Mouse (Mus musculus) megakaryocyte progenitor cell, adult 5-6 weeks (primary cell): ENCODE measurements around the gene Gpr37. TPM values are rescaled to one million over a fixed set of nuclear protein-coding genes. Genes with fewer than 3 reads are reported as not detected.

Experiments
- ATAC-seq: replicated peaks from 2 replicates; pipeline ENCODE4 v1.8.0; 2016; ENCODE audit warnings: mild to moderate bottlenecking, moderate TSS enrichment, inconsistent platforms; ENCODE audit not compliant: poor library complexity
- total RNA-seq, 2 experiments: library from RNA; stranded (forward) in 1 of 2; stranded (reverse) in 1 of 2; fragments of 157-497, 149-512 nt in 1 of 2; fragments of 200-1000 nt in 1 of 2; gene quantifications; 2 replicates each; pipeline versions ENCODE4 v1.2.3 to v1.2.4; 2015 to 2017

Gpr37 gene
- total RNA-seq (2015): not detected in 2 replicates
- not detected in 2 replicates for total RNA-seq (2017)

DNA sequence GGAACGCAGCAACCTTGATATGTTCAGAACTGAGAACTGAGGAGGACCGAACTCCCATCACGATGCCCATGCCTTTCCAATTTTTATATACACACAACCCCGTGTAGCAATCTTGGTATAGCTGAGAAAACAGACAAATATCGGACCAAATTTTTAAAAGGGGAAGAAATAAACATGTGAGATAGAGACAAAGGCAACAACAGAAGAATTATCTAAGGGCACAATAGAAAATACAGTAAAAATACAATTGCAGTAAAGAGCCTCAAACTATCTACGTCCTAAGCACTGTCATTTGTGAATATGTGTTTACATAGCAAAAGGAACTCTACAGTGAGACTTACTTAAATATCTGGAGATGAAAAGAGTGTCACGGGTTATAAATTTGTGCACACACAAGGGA is at the start of gene Gpr37:
Gene Gpr37 (minus strand): TSS at position 101 of the 400 bp plus-strand sequence.
- ATAC-seq: no peak

DNA sequence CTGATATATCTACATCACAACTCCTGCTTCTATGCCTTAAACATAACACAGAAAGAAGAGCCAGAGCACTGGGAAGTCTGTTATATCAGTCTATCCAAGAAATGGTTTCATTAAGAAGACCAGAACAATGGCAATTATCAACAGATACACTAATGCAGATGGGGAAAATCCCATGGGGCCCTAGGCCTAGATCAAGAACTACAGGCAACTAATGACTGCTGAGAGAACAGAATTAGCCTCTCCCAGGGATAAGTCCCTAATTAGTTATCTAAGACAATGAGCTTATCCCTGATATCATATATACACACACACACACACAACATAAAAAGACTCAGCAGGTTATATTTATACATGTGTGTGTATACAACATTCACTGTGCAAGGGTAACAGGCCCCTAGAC is 46.0 kb upstream of the Gpr37 start:
- ATAC-seq: no peak

GRCm38 (mm10) chr6:25726560-25726959 is 36.0 kb upstream of the Gpr37 start:
- no peak for ATAC-seq

- ATAC-seq: no peak
Observed at GRCm38 (mm10) chr6:25710601-25711000, 20.1 kb upstream of the Gpr37 start.

- no peak for ATAC-seq
Observed at GRCm38 (mm10) chr6:25709250-25709895, 18.8 kb upstream of the Gpr37 start.

DNA sequence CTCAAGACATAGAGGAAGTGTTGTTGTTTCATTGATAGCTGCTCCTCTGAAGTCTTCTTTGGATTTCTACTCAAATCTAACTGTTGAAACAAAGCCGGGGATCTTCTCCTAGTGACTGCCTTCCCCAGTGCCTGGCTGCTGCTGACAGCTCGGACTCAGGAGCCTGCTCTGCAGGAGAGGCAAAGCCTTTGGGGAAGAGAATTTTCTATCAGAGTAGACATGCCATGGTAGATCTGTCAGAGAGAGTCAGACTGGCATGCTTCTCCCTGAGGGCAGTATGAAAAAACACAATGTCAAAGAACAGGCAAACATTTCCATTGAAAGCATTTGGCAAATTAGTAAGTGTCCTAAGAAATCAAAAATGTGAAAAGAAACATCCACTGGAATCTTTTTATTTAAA is 9.4 kb upstream of the Gpr37 start:
- ATAC-seq: no peak

DNA sequence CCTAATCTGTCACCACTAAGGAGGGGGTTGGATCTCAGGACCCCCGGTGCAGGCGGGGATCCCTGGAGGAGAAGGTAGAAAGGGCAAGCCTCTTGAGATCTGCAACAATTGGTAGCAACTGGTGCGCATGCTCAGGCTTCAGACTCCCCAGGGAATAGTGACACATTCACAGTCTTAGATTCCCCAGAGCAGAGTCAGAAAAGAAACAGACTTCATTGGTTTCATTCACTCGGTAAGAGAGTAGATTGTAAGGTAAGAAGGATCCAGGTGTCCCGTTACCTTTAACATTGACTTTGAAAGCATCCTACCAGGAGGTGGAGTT is 284 bp downstream of the Gpr37 start:
- ATAC-seq: peak; percentile 11; the same call in 1 of the 2 replicates

DNA sequence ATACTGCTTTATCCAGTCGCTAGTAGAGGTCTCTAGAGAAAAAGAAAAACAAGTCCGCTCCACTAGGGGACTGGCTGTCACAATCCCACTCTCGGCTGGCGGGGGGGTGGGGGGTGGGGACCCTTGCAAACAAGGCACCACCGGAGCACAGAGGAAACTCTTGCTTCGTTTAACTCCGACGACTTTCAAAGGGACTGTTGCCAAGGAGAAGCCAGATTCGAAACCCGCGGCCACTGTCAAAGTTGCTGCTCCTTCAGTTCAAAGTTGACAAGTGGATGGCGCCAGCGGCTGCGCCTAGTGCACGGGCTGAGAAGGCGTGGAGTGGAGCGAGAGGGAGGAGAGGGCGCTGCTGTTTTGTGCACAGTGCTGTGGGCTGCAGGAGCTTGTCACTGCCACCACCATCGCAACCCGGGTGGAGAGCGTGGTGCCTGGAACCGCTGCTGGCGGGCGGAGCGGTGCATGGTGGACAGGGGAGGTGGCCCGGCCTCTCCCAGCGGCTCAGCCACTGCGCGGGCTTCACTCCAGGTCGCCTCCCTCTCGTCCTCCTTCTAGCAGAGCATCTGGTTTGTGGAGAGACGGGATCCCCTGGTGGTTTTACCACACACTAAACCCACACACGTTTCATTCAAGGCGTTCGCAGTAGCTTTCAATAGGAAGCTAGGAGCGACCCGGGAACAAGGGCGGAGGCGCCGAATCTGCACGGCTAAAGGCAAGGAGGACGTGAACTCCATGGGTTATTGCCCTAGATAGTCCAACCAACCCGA is 827 bp downstream of the Gpr37 start:
- peak; percentile 44 for ATAC-seq

DNA sequence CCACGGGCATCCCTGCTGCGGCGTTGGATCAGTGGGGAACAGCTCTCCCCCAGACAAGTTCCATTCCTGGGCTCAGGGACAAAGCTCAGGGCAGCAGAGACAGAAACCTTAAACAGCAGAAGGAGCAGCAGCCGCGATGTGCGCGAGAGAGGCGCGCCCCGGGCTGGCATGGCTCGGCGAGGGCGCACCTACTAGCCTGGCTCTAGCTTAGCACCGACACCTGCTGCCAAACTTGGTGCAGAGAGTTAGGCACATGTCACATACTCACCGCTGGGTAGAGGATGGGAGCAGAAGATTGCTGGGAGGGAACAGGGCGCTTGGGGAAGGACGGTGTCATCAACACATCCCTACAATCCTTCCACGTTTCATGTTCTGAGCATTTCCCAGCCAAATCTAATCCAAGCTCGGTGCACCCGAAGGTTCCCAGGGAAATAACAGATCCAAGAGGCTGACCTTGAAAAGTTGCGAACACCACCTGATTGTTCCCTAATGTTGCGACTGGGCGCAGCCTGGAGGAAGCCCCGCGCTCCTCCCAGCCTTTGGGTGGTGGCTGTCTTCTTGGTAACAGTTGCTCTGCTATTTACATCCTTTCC is 1.5 kb downstream of the Gpr37 start:
- ATAC-seq: 0 out of 2 replicates have a peak, but pooled peaks have one; percentile 6

GRCm38 (mm10) chr6:25686760-25687200 is 3.7 kb downstream of the Gpr37 start:
- no peak for ATAC-seq

DNA sequence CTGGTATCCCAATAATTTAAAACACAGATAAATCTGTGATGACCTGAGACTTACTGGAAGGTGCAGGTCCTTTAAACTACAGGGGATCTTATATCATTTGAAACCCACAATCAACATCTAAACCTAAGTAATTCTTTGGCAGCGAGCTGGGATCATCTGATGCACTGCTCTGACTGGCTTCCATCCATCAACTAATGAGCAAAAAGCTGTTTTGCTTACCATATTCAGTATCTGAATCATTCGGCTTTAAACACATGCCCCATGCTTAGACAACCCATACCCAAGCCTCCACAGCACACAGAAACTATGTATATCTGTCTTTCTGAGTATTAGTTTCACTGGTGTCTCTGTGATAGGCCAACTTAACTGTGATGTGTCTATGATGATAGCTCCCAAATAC is 6.1 kb downstream of the Gpr37 start:
- ATAC-seq: no peak

DNA sequence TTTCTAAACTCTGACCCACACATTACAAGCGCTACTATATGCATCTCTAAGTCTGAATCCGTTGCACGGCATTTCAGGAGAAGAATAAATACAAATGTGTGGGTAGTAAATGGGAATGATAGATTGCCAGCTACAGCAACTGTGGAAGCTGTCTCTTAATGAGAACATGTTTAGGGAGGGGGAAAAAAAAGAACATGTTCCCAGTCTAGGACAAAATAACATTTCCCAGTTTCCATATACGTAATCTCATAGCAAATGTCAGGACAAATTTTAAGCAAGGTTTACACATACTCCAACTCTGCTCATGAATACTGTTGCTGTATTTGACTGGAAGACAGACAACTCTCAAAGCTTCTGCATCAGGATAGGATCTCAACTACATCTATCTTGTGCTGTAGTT is 15.4 kb downstream of the Gpr37 start:
- no peak for ATAC-seq

DNA sequence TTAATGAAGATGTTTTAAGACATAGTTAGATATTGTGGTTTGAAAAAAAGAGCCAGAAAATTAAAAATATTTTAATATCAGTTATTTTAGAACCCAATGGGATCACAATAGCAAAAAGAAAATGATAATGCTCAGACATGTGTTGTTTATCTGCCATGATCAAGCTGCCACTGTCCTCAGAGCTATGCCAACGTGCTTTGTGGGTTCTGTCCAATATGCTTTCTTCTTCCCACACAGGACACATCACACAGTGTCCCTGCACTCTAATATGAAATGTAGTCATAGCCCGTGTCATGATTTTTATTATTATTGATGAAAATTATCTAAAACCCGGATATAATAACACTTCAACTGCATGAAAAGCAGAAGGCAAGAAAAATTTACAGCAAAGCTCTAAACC is 16.7 kb downstream of the Gpr37 start:
- ATAC-seq: no peak

- no peak for ATAC-seq
Observed at GRCm38 (mm10) chr6:25670150-25670549, 20.4 kb downstream of the Gpr37 start.

DNA sequence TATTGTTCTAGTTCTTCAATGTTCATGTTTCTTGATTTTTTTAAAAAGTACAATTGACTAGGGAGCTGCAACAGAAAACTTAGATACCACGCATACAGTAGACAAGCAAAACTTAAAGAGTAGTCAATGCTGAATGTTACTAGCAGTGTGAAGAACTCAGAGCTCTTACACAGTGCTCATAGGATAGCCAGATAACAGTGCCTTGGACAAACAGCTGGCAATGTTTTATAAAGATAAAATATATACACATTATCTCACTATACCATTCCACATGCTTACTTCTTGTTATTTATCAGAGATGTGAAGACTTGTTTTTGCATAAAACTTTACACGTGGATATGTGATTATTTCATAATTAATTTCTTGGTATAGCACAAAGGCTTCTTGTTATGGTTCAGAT is 26.6 kb downstream of the Gpr37 start:
- ATAC-seq: no peak

- ATAC-seq: no peak
Observed at GRCm38 (mm10) chr6:25659924-25660675, 30.4 kb downstream of the Gpr37 start.

Other genes starting within 250 kb of the Gpr37 start
- gene Pot1a, start 118.5 kb upstream of the Gpr37 start, total RNA-seq (2015): 33.4 and 48.6 TPM in 2 replicates
- gene Pot1a, start 118.5 kb upstream of the Gpr37 start, total RNA-seq (2017): 33.5 and 39.0 TPM in 2 replicates